Mouse (Mus musculus): Measurements from ENCODE around the gene Gid4.
"Not testable (repeated sequence)": the region's sequence is repeated elsewhere in the genome, so short reads cannot be mapped to it uniquely, and the experiment has no call there.

The Gid4 gene

DNA sequence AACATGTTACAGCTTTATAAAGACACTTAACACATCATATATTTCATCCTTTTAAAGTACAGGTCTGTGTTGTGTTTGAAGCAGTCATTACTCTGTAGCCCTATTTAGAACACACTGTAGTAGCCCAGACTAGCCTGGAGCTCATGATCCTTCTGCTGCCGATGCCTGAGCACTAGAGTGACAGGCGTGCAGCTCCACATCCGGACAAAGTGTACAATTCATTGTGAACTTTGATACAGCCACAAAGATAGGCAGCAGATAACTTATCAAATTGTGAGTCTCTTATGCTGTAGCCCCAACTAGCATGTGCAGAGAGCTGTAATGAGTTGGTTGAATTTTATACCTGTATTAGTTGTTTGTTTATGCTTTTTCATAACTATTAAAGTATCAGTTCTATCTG is 10.7 kb downstream of the Gid4 start:
- no peak for DNase-seq (ENCODE audit: low read depth, low spot score)

DNA sequence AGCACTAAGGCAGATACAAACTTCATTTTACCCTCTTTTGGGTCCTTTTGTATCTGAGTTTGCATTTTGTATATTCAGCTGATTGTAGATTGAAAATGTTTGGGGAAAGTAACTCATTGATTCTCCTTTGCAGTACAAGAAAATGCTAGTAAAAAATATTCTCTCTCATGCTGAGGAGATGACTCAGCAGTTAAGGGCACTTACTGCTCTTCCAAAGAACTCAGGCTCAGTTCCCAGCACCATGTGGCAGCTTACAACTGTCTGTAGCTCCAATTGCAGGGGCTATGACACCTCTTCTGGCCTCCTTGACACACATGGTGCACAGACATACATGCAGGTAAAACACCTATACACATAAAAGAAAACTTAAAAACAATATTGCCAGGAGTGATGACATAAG is 16.6 kb downstream of the Gid4 start:
- no peak for DNase-seq (ENCODE audit: low read depth, low spot score)

DNA sequence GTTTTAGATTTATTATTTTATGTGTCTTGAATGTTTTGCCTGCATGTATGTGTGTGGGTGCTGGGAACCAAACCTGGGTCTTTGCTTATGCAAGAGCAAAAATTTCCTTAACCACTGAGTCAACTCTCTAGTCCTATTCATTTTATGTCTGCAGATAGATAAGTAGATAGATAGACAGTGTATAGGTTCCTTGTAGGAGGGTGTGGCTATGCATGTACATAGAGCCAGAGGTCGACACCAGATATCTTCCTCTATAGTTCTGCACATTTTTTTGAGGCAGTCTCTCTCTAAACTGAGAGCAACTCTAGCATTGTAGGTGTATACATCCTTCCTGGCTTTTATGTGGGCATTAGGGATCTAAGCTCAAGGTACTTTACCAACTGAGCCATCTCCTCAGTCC is 18.2 kb downstream of the Gid4 start:
- no peak for DNase-seq (ENCODE audit: low read depth, low spot score)

DNA sequence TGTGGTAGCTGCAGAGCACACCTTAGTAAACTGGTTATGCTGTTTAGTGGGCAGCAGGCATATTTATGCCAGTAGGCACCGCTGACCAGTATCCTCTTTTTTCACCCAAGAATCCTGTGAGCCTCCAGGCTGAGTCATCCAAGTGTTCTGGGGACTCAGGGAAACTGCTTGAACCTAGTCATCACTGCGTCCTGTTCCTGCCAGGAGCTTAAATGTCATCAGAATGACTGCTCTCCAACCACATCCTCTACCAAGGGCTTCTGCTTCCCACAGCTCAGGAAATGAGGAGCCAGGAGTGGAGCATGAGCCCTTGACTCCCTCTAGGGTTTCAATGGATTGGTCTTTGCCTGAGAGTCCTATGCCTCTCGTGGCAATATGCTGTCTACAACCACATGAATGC is 19.7 kb downstream of the Gid4 start:
- DNase-seq (ENCODE audit: low read depth, low spot score), result no peak

DNA sequence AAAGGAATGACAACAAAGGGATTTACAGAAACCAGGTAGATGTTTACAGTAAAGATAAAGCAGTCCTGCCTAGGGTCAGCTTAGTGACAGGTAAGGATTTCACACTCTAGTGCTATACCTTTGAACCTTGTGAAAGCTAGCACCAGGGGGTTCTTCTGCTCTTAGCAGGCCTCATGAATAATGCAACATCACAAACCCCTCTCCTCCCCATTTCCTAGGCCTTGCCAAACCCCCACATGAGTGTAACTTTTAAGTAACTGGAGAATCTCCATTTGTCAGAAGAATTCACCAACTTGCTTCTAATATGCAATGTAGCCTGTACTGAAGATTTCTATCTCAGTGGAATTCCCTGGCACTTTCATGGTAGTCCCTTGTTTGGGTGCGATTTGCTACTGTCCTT is 22.7 kb downstream of the Gid4 start:
- DNase-seq (ENCODE audit: low read depth, low spot score), result not testable (repeated sequence)

DNA sequence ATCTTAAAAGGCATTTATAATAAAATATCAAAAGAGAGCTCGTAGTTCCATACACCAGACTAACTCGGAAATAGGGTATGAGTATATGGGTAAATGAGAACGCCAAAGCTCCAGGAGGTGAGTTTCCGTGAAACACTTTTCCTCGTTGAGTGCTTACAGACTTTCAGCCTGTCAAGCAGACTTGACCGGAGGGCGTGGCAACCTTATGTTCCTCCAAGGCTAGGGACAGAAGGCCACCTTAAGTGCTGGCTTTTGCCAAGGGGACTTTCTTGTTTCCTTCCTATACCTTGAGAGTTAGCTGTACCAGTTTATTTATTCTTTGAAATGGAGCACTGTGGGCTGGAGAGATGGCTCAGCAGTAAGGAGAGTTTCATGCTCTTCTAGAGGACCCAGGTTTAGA is 23.2 kb downstream of the Gid4 start:
- DNase-seq (ENCODE audit: low read depth, low spot score), result no peak

DNA sequence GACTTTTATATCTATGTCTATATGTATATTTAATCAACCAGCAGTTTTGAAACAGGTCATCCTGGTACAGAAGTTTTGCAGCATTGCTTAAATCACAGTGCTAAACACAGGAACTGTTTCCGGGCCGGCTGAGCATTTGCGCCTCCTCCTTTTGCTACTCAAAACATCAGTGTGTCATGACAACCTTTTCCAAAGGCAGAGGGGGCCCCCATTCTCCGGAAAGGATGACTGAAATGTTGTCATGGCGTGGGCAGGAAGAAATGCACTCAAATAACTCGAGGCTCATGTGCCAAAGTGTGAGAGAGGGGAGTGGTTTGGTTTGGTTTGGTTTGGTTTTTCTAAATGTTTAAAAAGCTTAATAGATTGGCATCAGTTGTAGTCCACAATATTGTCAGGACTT is 26.0 kb downstream of the Gid4 start:
- DNase-seq (ENCODE audit: low read depth, low spot score), result no peak

DNA sequence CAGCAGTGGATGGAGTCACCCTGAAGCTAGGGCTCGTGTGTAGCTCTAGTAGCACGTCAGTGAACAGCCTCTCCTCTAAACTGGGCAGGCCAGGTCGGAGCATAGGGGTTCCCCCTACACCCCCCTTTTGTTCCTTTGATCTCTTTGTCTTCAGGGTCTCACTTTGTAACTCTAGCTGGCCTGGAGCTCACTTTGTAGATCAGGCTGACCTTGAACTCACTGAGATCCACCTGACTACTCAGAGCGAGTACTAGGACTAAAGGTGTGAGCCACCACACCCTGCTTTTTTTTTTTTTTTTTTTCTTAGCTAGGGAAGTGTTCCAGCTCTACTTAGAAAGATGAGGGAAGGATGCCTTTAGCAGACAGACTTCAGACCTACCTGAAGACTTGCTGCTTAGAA is 27.1 kb downstream of the Gid4 start:
- no peak for DNase-seq (ENCODE audit: low read depth, low spot score)

DNA sequence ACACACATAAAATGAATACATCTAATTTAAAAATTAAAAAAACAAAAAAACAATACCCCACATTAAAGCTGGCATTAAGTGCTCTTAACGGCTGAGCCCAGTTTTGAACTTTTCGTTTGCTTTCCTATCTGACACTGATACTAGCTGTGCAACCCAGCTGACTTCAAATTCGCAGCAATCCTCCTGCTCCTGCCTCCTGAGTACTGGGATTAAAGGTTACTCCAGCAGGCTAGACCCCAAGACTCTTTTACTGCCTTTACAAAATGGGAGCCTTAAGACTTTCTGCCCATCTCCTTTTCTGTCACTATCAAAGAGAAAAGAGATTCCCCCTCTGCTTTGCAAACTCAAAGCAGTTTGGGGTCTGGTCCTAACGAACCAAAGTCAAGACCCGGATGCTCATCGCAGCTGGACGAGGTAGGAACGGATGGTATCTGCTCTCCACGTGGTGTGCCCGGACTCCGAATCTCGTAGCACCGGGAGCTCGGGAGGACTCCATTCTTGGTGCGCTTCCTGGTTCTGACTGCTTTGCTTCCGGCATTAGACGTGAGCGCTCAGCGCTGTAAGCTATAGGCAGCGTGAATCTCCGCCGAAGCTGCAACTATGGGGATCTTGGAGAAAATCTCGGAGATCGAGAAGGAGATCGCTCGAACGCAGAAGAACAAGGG is 37.3 kb downstream of the Gid4 start, which contains the start of gene Drg2:
Gene Drg2, plus strand, starts transcription at position 512 of the 665 bp plus-strand sequence.
- peak; percentile 89 for DNase-seq (ENCODE audit: low read depth, low spot score)

DNA sequence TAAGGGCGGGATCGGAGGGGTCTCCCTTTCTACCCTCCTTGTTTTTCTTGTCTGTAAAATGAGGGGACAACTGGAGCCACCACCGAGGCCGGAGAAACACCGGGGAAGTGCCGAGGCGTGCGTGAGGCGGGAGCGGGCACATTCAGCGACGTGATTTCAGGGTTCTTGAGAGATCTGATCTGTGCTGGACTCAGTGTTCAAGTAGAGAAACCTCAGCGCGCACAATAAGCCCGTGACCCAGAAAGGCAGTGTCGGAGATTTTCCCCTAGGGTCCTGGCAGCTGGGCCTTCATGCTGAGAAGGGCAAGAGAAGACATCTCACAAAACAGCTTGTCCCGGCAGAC is 37.8 kb downstream of the Gid4 start:
- DNase-seq (ENCODE audit: low read depth, low spot score), result peak; percentile 5

DNA sequence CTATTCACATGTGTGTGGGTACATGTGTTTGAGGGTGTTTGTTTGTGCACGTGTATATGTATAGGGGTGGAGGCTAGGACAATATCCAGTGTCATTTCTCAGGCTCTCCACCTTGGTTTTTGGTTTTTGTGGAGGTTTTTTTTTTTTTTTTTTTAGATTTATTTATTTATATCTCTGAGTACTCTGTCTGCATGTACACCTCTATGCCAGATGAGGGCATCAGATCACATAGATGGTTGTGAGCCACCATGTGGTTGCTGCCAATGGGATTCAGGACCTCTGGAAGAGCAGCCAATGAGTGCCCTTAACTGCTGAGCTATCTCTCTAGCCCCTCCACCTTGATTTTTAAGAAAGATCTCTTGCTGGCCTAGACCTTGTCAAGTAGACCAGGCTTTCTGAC is 41.0 kb downstream of the Gid4 start:
- DNase-seq (ENCODE audit: low read depth, low spot score), result no peak

DNA sequence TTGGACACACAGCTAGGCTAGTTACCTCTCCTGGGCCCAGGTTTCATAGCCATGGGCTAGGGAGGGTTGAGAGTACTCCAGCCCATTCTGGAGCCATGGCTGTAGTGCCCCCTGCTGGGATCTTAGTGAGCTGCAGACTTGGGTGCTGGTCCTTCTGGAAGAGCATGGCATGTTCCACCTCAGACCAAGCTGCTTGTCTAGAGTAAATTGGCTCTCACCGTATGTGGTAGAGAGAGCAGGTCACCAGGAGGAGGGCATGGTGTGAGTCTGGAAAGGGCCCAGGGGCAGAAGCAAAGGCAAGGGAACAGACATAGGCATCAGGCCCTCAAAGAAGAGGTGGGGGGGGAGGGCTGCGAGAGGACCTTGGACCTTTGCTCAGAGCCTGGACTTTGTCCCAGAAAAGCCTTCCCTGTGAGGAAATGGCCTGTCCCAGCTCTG is 49.0 kb downstream of the Gid4 start:
- peak; percentile 25 for DNase-seq (ENCODE audit: low read depth, low spot score)

DNA sequence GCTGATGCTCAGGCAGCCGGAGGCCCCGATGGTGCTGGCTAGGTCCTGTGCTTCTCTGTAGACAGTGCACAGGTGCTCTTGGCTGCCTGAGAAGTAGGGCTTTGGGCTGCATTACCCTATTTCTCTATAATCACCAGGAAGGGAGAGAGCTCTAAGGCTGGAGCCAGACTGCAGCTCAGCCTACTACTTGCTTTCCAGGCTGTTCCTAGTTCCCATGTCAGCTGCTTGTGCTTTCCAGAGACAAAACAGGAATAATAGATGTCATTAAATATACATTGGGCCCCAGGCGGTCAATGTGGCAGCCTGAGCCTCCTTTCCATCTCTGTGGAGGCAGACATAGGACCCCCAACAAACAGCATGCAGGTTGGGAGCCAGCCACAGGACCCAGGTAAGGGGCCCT is 52.1 kb downstream of the Gid4 start, which contains the start of gene Myo15:
Gene Myo15, plus strand, starts transcription at position 301 of the 400 bp plus-strand sequence.
- DNase-seq (ENCODE audit: low read depth, low spot score), result no peak

DNA sequence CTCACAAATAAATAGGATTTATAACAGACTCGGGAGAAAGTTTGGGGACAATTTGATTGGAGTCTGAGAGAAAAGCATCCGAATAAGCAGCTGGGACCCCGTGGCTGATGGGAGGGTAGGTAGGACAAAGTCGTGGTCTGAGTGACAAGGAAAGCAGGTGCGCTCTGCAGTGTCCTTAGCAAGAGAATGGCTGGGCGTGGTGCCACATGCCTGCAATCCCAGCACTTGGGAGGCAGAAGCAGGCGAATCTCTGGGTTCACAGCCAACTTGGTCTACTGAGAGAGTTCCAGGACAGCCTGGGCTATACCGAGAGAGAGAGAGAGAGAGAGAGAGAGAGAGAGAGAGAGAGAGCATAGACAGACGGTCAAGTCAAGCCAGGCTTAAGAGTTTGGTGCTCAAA is 53.8 kb downstream of the Gid4 start:
- no peak for DNase-seq (ENCODE audit: low read depth, low spot score)

DNA sequence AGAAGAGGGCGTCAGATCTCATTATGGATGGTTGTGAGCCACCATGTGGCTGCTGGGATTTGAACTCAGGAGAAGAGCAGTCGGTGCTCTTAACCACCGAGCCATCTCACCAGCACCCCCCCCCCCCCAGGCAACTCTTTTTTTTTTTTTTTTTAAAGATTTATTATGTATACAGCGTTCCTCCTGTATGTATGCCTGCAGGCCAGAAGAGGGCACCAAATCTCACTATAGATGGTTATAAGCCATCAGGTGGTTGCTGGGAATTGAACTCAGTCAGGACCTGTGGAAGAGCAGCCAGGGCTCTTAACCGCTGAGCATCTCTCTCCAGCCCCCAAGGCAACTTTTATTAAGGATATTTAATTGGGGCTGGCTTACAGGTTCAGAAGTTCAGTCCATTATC is 57.6 kb downstream of the Gid4 start:
- DNase-seq (ENCODE audit: low read depth, low spot score), result no peak

DNA sequence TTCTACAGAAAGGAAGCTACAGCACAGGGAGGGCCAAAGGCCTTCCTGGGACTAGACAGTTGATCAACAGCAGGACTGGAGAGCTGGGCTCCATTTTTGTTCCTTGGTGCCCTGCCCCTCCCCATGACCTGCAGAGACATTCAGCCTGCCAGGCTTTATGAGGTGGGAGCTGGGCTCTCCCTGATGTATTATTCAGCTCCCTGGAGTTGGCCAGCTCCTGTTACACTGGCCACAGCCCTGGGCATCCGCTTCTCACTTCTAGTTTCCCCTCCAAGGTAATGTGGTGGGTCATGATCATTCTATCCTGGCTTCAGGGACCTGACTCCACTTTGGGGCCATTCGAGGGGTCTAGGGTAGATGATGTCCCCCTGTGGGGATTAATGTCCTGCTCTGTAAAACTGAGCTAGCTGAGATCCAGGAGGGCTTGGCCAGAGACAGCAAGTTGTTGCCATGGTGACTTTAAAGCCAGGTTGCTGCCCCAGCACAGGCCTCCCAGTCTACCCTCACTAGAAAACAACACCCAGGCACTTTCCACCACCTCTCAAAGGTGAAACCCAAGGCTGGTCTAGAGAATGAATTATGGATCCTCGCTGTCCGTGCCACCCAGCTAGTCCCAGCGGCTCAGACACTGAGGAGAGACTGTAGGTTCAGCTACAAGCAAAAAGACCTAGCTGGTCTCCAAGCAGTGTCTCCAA is 58.9 kb downstream of the Gid4 start:
- no peak for DNase-seq (ENCODE audit: low read depth, low spot score)

DNA sequence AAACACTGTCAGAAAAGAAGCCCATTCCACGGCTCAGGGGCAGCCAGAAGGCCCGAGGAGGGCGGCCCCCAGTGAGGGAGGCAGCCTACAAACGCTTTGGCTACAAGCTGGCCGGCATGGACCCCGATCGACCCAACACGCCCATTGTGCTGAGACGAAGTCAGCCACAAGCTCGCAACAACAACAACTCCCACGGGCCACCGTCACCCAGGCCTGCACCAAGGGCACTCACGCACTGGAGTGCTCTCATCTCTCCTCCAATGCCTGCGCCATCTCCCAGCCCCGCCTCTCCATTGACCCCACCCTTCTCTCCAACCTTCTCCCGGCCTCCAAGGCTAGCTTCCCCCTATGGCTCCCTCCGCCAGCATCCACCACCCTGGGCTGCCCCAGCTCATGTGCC is 61.2 kb downstream of the Gid4 start:
- DNase-seq (ENCODE audit: low read depth, low spot score), result no peak

DNA sequence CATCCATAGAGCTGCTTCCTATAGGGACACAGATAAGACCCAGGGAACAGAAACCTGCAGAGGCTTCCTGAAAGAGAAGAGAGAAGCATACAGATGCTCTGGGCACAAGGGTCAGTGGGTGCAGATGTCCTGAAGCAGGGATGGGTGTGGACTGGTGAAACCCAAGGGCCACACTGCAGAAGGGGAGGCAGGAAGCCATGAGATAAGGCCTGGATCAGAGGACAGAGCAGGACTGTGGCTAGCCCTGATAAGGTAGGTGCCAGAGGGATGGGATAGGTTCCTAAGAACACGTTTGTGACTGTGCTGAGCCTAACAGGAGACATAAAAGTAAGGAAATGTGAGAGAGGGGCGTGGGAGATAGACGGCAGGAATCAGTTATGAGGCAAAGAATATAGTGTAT is 69.3 kb downstream of the Gid4 start:
- DNase-seq (ENCODE audit: low read depth, low spot score), result no peak

DNA sequence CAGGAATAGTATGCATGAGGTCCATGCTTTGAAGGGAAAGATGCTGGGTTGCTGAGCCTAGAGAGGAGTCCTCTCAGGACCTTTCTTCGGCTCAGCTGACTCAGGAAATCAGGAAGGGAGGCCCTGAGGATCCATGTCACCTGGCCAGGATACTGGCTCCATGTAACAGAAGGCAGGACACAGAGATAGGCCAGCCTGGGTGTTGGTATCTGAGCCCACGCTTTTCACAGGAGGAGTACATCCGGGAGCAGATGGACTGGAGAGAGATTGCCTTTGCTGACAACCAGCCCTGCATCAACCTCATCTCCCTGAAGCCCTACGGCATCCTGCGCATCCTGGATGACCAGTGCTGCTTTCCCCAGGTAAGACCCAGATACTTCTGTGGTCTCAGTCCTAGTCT is 75.8 kb downstream of the Gid4 start:
- no peak for DNase-seq (ENCODE audit: low read depth, low spot score)

DNA sequence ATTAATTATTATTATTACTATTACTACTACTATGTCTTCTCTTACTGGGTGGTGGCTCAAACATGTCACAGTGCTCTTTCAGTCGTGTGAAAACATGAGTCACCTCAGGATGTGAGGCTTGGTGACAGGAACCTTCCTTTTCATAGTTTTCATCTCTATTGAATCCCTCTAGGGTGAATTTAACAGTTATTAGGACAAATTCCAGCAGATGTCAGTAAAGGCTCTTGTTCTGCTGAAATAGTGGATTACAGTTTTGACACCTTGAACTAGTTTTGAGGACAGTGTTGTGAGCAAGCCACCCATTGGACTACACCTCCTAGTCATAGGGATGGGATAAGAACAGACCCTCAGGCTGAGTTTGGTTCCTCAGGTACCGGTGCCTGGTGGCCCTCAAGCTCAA is 78.7 kb downstream of the Gid4 start:
- DNase-seq (ENCODE audit: low read depth, low spot score), result no peak
